Mouse (Mus musculus) c-Kit-negative CD71-positive TER-119-positive erythroid progenitor cells, embryonic 14.5 days (primary cell): Measurements from ENCODE around the gene Sel1l2.

Experiments used
- DNase-seq: peaks from one replicate; pipeline ENCODE4 v3.0.0-alpha.2; 2013; ENCODE audit warnings: low read depth, low spot score

Sel1l2 gene

DNA sequence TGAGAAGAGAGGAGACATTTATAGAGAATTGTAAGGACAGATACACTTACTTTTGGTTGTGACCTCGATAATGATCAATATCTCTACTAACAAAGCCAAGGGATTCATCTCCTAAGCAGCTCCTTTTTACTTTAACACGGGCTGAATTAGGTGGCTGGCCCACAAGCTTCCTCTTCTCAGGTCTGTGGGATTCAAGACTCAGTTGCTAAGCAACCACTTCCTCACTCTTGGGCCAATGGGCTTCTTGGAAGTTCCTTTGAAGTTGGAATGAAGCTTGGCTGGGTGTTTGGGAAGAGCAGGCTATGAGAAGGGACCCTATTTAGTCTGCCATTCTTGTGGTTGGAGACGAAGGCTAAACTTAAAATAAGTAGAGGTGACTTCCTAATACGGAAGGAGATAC is at the start of gene Sel1l2:
Gene Sel1l2 (minus strand): TSS at position 182 of the 400 bp plus-strand sequence.
- no peak for DNase-seq

DNA sequence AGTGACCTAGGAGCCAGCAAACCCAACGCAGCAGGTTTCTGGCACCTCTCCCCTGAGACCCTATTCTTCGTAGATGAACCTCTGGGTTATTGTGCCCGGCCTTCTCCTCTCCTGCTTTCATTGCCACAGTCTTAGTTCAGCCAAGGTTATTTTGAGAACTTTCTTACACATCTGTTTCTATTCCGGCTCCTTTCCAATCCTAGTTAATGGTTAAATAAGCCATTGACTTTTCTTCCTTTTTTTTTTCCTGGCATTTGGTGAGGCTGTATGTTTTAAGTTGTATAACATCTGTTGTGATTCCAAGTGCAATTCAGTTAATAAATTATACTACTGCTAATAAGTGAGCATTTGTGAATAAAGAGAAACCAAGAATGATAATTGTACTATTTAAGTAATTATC is 49.6 kb upstream of the Sel1l2 start:
- DNase-seq, result no peak

DNA sequence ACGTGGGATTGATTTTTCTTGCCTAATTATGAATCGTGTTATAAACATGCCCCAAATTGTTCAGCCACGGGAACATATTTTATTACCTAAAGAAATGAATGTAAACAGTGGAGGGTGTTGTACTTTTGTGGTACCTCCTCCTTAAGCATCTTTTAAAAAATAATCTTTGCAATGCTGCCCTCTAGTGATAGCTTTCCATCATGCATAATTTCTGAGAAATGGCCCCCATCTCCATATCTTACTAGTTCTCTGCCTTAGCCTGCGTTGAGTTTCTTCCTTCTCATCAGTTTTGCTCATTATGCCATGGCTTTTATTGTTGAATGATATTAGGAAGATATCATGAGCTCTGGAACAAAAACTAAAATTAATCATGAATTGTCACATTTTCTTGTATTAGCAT is 37.8 kb upstream of the Sel1l2 start:
- DNase-seq, result peak; percentile 20

DNA sequence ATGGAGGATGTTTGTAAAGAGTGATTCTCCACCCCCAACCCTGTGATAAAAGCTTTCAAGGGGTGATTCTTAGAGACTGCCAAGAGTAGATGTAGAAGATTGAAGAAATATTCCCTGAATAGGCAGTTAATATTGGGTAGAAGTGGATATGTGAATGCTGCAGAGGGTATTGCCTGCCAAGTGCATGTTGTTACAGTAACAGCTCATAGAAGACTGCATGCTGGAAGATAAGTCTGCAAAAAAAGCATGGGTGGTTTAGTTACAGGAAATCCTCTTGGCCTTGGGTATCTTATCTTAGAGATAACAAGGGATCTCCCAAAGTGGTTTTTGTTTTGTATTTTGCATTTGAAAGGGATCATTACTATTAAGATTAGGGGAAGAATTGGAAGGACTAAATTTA is 36.3 kb upstream of the Sel1l2 start:
- DNase-seq, result no peak

DNA sequence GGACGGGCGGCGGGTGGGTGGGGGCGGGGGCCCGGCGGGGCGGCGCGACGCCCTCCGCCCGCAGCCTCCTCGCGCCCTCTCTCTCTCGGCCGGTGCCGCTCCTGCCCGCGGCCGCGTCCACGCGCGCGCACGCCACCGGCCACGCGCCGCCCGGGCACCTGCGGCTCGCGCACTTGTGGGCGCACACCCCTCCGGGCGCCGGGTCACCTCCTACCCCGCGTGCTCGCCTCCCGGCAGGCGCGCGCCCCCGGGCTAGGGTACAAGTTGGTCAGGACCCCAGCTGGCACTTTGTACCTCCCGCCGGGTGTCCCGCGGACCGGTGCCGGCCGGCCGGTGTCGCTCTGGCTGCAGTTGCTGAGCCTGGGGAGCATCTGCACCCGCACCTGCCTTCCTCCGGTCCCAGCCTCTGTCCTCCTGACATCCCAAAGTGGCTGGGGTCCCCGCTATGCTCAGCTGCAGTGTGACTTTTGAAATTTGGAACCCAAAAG is 6.3 kb upstream of the Sel1l2 start:
- DNase-seq, result no peak

DNA sequence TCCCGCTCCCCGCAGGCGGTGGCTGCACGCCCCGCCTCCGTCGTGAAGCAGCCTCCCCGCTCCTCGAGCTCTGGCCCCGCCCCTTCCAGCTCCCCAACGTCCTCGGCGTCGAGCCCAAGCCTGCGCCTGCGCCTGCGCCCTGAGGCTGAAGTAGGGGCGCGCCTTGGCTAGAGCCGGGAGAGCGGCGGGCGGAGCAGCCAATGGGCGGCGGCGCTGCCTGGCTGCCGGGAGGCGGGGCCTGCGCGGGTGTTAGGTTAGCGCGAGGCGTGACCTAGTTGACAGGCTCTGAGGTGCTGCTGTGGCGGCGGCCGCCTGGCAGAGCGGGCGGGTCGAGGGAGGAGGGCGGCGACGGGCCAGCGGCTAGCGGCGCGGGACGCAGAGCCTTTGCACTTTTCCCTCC is 5.7 kb upstream of the Sel1l2 start, which contains the start of gene Macrod2:
Gene Macrod2 (plus strand): TSS at position 131 of the 400 bp plus-strand sequence.
- DNase-seq, result peak; percentile 84

DNA sequence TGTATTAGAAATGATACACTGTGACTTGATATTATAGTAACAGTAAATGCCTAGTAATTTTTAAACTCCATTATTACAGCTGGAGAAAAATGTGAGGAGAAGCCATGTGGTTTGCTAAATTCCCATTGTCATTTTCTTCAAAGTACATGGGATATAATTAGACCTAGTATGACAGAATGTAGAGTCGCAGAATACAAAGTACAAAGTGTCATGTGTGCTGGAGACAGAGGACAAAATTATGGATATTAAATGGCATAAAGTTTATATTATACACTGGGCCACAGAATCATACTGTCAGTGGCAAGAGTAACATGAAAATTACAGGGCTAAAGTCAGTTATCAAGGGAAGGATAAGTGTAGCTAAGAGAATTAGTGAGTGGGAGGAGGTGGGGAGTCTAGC is 24.7 kb downstream of the Sel1l2 start:
- no peak for DNase-seq

DNA sequence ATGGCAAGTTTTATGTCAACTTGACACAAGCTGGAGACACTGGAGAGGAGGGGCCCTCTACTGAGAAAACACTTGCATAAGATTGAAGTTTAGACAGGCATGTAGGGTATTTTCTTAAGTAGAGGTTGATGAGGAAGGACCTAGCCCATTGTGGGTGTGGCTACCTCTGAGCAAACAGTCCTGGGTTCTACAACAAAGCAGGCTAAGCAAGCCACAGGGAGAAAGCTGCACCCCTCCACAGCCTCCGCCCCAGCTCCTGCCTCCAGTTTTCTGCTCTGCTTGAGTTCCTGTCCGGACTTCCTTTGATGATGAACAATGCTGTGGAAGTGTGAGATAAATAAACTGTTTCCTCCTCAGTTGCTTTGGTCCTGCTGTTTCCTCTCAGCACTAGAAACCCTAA is 29.6 kb downstream of the Sel1l2 start:
- no peak for DNase-seq

DNA sequence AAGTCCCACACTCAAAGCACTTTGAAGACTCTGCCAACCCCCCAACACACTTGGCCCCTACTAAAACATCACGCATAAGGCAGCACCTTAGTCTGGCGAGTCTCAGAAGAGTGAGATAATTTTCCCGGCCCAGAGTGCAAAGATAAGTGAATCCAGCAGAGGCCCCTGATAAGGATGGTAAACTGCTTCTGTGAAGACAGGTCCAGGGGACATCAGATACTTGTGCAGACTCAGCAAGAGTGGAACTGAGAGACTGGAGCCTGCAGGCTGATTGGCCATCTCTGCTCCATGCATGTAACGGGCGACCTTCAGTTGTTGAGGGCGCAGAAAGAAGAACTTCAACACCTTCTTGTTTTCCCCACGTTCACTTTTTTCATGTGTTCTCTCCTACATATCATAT is 47.1 kb downstream of the Sel1l2 start:
- DNase-seq, result no peak

DNA sequence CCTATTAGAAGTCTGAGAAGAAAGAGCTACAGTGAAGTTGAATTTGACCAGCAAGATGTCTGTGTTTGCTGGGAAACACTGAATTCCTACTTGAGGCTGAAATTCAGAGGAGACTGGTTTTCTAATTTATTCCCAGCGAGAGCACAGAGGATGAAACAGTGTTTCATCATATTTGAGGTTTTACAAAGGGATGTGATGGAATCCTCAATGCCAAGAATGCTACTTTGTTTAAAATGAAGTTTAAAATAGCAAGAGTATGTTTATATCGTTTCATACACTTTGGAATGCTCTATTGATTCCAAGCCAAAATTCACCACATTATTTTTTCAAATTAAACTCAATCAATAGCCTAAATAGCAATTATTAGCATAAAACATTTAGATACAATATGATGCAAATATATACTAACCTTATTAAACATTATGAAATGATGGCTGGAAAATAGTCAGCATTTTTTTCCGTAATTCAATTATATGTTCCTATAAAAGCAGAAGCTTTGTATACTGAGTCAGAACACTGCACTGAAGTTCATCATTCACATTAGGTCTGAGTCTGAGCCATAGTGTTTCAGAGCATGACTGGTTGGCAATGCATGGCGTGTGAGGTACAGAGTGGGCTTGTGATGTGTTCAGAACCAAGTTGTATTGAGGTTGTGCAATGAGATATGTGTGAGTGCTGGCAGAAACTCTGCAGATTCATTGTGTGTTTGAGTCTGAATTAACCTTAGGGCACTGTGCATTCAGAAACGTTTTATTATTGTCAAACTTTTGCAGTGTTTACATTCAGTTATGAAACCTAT is 58.8 kb downstream of the Sel1l2 start:
- DNase-seq, result no peak

DNA sequence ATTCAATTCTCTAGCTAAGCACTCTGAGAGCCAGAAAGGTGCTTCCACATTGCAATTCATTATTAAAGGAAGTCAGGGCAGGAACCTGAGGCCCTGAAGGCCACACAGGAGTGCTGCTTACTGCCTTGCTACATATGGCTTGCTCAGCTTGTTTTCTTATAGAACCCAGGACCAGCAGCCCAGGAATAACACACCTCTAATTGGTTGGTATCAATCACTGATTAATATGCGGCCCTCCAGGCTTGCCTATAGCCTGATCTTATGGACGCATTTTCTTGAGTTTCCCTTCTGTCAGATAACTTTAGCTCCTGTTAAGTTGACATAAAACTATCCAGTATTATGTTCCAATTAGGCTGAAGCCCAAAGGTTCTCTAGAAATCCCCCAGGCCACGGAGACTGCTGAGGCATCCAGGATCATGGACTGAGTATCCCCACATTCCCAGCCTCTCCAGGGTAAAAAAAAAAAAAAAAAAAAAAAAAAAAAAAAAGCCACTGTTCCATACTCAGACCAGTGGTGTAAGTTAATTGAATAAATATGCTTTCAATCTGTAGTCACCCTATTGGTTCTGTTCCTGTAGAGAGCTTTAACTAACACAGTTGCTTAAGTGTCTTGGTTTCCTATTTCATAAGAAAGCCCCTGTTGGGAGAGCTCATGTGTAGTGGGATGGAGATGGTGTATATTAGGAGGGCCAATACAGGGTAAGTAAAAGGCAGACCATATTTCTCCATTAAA is 86.4 kb downstream of the Sel1l2 start:
- no peak for DNase-seq

DNA sequence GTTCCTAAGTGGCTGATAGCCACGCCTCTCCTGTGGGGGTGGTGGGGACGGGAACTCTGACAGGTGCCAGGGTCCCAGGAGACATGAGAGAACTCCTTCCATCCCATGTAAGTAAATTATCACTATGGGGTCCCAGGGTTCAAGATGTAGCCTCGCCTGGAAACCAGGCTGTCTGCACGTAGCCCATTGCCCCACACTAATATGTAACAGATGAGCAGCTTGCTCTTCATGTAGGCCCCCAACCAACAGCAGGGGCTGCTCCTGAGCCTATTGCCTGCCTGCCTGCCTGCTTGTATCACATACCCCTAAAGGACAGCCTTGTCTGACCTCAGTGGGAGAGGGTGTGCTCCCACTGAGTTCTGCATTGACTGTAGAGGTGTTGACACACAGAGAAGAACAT is 92.4 kb downstream of the Sel1l2 start:
- no peak for DNase-seq

DNA sequence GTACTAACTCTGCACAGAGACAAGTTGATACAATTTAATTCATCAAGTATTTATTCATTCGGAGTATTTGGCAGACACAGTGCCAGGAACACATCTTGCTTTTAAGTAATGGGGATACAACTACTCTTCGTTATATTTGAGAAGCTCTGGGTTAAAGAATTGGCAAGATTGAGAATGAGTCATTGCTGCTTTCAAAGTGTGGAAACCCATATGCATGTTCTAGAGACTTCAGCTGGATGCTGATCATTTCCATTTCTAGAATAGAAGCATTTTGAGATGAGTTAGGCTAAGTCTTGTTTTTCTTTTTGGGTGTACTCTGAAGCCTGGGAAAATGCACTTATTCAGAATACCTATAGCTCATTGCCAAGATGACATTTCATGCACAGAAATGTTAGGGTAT is 95.7 kb downstream of the Sel1l2 start:
- no peak for DNase-seq

DNA sequence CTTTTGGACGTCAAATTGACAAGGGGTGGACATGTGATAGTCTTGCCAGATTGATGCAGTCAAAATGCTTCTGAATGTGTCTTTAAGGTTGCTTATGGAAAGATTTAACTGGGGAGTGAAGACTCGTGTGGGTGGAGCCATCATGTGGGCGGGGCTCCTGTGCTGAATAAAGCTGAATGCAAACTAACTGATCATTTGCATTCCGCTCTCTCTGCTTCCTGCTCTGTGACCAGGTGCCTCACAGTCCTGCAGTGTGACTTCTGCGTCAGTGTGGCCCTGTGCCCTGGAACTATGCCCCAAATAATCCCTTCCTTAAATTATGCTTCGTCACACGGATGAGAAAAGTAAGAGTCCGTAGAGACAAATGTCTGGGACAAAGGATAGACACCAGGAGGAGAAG is 108.7 kb downstream of the Sel1l2 start:
- no peak for DNase-seq

DNA sequence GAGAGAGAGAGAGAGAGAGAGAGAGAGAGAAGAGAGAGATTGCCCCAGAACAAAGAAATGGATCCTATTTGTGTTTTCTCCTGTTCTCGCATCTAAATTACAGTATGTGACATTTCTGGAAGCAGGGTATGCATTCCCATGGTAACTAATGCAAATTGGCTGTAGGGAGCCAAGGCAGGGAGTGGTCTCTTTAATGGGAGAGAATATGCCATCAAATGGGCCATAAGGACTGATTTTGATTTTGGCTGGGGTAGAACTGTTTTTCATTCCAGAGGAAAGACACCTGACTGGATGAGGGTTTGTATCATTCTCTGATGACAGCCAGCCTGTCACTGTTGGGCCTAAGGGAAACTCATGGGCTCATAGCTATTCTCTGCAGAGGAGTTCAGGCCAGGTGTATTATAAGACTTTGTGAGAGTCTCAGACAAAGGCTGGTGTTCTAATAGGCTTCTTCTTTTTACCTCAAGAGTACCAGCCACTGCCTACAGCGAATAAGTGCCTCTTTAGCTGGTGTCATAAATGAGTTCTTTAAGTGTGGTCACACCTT is 133.8 kb downstream of the Sel1l2 start:
- no peak for DNase-seq

DNA sequence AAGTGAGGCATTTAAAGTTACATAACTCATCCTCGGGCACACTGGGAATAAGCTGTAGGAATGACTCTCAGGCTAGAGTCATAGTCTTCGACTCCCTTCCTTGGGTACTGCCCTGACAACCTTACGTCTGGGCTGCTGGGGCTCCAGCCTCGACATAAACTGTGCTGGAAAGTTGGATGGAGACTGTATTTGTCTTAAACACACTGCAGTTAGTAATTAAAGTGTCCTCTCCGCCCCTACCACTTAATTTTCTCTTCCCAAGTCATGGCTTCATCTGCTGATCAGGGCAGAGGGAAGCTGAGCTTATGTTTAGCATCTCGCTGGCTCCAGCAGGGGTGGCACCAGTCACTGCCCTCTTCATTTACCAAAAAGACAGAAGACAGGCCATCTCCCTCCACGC is 135.2 kb downstream of the Sel1l2 start:
- no peak for DNase-seq

DNA sequence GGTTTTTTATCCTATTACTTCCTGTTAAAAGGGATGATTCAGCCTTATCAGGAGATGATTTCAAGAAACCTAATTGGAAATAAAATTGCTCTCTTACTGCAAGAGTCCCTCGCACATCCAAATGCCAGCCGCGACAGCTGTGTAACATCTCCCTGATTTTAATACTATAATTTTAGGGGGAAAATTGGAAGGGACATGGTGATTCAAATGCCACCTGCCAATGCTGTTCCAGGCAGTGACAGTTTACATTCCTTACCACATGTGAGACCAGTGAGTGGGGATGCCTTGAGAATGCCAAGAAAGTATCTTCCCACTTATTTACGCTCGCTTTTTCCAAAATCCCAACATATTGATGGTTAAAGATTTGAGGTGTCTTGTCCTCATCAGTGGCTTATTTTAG is 146.4 kb downstream of the Sel1l2 start:
- DNase-seq, result no peak

DNA sequence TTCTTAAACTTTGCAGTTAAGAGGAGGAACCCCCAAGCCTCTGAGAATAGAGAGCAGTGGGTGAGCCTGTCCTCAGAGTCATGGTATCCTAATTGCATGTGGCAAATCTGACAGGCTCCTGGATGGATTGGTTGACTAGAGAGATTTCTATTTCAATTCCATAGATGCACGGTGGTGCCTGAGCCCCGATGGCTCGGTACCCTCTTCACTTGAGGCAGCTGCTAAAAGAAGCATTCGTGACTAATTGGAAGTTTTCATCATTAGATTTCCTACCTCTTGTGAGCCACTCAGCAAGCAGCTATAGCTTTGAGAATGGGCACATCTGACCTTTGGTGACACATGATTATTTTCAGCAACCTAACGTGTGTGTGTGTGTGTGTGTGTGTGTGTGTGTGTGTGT is 147.1 kb downstream of the Sel1l2 start:
- no peak for DNase-seq

DNA sequence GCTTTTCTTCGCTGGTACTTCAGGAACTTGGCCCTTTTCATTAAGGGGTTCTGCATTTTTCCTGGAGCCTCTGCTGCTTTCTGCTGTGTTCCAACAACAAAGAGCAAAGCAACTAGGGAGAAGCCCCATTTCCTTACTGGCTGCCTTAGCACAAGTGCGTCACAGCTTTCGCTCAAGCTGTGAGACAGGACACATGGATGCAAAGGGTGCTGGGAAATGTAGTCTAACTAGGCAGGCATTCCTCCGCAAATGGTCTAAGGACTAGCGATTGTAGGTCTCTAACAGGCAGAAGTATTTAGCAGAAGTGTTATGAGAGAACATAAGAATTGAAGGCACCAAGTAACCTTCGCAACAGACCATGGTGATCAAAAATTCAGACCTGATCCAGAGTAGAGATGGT is 152.3 kb downstream of the Sel1l2 start:
- DNase-seq, result no peak

DNA sequence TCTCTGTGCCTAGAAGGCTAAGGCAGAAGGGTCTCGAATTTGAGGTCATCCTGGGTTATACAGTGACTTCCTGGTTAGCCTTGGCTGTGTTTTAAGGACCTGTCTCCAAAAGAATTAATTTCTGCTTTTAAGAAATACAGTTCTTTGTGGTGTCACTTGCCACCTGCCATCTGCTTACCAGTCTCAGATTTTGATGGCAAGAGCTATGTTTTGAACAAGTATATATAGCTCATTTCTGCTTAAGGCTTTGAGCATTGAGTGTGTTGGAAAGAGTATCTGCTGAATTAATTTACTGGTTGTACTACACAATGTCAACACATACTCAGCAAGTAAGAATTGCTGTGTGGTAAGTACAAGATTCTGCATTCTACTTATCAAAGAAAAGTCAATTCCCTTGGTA is 159.2 kb downstream of the Sel1l2 start:
- DNase-seq, result no peak

DNA sequence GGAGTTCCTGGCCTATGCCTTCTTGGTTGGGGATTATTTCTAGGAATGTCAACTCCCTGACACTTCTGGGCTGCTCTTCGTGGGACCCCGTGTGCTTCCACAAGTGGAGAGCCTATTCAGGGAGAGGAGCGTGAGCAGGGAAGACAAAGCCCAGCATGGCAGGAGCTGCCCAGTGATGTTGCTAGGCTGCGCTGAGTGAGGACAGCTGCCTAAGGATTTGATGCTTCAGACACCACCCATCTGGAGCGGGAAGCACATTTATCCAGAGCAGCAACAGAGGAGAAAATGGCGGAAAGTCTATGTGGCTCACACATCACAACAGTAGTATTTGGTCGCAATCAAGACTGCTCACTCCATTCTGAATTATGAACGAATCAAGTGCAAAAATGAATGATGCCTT is 169.2 kb downstream of the Sel1l2 start:
- DNase-seq, result no peak

DNA sequence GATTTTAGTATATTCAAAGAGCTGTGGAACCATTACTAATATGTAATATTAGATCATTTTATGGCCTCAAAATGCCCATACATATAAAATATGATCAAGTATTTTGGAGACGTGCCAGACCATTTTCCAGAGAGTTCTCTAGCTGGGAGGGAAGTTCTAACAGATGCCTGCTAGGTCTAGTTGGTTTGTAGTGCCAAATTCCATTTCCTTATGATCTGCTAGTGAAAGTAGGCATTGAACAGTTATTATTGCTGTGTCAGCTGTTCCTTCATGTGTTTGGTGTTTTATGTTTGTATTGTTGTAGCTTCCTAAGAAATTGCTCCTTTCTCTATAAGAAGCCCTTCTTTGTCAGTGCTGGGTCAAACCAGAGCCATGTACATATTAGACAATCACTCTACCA is 173.5 kb downstream of the Sel1l2 start:
- DNase-seq, result no peak

DNA sequence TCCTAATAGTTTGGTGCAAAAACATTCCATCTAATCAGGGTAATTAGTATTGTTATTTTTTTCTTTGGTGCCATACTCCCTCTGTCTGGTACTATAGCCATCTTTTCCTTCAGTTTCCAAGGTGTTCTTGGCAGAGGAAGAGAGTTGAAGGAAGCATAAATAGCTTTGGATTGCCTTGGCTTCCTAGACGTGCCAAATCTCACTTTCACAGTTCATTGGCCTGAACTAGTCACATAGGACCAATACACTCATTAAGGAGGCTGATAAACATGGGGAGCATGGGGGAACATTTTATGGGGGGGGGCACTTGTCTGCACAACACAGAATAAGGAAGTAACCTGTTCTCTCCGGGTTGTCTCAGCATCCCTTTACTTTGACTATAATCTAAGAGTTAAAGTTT is 174.1 kb downstream of the Sel1l2 start:
- no peak for DNase-seq
